Mouse (Mus musculus): ENCODE results near the gene Hmg20b.

Gene Hmg20b

DNA sequence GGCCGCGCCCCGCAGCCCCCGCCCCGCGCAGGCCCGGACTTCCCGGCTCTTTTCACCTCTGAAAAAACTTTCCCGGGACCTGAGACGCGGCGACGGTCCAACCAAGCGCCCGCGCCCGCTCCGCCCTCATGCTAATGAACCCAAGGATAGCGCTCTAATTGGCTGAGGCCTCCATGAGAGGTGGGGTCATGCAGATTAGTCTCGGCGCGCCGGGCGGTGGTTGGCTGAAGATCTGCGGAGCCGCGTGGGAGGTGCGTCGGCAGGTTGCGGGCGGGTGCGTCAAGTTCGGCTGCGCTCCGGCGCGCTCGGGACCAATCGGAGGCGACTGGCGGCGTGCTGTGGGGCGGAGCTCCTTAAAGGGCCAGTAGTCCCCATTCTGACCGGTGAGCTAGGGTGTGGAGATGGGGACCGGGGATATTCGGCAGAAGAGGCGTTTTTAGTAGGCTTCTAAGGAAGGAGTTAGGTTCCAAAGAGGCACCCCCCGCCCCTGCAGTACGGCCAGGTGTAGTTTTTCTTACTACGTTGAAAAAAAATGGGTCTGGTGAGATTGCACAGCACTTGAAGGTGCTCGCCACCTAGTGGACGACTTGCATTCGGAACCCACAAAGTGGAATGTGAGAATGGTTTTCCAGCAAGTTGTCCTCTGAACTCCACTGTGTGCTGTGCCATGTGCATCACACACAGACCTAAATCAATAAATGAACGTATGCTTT is at the start of gene Hmg20b:
Gene Hmg20b (minus strand): TSS at position 130 of the 713 bp plus-strand sequence.
- peak; percentile 99 to 100 for DNase-seq

DNA sequence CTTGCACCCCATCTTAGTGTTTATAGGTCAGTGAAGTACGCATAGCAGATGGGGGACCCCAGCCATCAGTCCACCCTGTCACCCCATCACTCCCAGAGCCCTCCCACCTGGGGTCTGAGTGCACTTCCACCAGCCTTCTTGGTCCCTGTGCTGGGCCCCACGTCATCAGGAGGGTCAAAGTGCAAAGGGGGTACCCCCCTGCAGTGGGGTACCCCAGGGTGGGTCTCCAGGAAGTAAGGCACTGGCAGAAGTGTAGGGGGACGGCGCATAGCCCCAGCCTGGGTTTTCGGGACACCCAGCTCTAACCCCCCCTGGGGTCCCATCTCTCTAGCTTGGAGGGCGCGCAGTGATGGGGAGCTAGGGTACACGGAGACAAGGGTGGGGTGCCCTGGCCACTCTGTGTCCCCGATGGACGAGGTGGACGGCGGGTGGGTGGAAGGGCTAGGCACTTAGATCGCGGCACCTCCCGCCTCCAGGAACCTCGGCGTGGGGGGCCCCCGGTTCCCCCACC is 49.6 kb upstream of the Hmg20b start:
- no peak for DNase-seq

DNA sequence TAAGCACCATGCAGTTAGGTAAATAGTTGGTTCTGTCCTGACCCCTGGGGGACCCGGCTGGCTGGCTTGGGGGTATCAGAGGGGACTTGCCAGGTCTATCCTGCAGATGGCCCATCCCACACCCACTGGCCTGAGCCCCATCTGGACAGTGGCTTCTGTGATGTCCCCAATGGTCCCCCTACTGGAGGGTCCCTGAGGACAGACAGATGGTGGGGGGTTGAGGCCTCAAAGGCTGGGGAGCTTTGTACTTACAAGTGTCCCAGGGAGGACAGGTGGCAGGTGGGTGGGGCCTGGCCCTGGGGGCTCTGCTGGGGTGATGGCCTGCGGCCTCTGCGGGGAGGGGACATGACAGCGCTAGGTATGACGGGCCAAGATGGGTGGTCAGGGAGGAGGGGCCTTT is 49.0 kb upstream of the Hmg20b start:
- DNase-seq: no peak

DNA sequence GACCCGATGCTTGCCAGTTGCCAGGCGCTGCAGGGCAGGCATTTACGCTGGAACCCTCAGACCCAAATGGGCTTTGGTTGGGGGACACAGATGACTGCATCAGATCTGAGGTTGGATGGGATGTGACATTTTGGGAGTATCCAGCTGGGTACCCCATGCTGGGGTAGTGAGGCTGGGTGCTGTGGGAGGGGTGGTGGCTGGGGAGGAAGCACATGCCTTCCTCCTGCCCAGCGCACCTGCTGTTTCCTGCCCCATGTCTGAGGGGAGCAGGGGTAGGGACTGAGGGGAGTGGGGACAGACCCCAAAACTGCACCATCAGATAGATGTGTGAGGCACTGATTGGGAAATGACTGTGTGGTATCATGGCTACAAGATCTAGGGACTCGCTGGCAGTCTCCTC is 46.5 kb upstream of the Hmg20b start:
- DNase-seq: peak in 1 of 2 experiments; percentile 51

DNA sequence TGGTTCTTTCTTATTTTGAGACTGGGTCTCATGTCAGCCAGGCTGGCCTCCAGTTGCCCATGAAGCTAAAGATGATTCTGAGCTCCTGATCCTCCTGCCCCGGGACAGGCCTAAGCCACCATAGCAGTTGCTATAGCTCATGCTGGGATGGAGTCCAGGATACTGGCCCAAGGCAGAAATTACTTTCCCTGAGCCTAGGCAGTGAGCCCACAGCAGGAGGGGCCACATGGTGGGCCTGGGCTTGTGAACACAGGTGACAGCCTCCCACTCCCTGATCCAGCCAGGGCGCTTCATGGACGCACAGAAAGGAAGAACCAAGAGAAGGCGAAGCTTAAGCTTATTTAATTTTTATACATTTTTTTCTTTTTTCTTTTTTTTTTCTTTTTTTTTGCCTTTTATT is 45.6 kb upstream of the Hmg20b start:
- DNase-seq: no peak

DNA sequence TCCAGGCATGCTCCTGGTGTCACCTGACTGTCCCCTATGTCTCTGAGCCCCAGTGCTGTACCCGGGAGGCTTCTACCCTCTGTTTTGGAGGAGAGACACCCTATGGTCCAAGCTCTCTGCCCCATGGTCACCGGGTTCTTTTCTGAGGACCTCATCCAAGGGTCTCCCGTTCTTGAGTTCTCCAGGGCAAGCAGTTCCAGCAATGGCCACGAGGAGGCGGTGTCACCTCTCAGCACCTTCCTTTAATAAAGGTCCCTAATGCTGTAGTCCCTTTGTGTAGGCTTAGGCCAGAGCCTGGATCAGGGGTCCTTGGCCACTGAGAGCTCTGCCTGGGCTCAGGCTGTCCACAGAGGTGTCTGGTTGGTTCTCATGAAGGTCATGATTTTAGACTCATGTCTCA is 44.8 kb upstream of the Hmg20b start:
- DNase-seq: peak; percentile 67 to 72

DNA sequence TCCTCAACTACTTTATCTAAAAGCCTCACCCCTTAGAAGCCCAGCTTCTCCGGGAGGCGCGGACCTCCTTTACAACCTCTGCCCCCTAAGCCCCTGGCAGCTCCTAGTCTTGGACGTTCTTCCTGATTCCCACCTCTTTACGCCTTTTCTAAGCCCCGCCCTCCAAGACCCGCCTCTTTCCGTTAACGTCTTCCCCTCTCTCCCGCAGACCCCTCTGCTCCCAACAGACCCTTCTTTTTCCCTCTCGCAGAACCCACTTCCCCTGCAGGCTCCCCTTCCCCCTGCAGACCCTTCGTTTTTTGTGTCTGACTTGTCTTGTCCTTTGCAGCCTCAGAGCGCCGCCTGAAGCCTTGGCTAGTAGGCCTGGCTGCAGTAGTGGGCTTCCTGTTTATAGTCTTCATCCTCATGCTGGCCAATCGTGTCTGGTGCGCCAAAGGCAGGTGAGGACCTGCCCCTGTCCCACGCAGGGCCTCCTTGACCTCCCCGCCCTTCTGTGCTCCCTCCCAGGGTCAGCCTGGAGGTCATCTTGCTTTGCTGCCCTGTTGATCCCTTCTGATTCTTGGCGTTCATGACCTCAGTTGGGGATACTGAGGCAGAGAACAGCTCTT is 43.3 kb upstream of the Hmg20b start:
- peak; percentile 75 to 80 for DNase-seq

DNA sequence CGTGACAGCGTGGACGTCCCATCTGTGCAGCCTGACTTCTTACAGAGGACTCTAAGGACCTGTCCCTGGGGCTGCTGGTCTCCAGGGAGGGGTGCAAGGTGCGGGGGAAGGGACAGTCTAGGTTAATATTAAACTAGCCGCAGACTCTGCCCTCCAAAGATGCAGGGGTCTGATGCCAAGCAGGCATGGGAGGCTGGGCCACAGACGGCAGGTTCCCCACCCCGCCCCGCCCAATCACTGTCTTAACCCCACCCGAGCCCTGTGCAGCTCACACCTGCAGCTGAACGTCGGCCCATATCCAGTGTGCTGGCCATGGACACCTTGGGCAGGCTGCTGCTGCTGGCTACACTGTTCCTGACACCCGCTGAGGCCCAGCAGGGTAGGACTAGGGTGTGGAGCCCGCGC is 42.5 kb upstream of the Hmg20b start, which contains the start of gene Smim24:
Gene Smim24 (plus strand): TSS at position 271 of the 405 bp plus-strand sequence.
- DNase-seq: no peak

DNA sequence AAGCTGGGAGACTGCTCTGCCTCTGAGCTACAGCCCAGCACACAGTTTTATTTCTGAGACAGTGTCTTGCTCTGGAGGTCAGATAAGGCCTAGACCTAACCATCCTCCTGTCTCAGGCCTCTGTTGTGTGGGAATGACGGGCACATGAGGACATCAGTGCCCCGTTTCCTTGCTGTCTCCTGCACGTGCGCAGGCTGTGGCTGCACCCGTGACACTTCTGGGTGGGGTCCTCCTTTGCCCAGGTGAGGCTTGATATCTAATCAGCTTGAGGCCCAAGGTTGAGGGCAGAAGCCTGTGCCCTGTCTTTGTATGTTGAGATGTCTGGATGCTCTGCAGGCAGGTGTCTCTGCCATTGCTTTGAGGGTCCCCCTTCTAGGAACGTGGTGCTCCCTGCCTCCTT is 42.0 kb upstream of the Hmg20b start:
- DNase-seq: no peak

DNA sequence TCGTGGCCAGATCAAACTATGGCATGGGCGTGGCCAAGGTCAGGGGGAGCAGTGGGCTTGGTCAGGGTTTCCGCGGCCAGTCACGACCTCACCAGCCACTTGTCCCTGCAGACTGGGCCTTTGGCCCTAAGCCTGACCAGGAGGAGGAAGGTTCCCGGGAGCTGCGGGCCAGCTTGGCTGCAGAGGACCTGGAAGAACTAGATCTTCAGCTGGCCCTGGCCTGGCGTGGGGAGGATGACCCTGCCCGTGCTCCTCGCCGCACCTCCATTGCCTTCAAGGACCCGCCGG is 40.3 kb upstream of the Hmg20b start:
- DNase-seq: no peak

DNA sequence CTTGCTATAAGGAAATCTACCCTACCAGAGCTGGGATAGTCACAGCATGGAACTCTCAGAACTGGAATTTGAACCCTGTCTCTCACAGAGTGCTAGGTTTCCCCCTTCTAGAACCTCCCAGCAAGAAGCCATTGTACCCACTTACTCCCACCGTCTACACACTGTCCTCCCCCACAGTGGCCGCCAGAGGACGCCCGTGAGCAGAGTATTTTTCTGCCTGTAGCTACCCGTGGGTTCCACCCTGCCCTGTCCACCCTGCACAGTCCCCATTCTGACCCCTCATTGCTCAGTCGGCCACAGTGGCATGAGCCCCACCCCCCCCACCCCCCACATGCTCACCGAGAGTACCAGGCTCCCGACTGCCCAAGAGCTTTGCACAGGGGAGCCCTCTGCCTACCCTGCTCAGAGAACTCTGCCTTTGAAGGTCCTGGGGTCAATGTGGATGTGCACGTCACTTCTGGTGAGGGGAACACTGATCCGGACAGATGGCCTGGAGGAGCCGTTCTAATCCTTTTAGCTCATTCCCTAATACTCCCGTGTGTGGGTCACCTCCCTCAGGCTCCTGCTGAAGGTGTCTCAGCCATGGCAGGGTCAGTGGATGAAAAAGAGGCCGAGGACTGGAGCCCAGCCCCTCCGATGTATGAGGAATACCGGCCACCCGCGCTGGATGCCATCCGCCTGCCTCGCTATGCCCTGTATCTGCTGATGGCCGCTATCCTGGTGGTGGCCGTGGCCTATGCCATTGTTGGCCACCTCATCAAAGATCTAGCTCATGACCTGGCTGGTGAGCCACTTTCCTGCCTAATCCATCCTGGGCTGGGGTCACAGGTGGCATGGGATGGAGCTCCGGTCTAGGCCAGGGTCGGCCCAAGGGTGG is 39.8 kb upstream of the Hmg20b start:
- DNase-seq: peak; percentile 72 to 79

DNA sequence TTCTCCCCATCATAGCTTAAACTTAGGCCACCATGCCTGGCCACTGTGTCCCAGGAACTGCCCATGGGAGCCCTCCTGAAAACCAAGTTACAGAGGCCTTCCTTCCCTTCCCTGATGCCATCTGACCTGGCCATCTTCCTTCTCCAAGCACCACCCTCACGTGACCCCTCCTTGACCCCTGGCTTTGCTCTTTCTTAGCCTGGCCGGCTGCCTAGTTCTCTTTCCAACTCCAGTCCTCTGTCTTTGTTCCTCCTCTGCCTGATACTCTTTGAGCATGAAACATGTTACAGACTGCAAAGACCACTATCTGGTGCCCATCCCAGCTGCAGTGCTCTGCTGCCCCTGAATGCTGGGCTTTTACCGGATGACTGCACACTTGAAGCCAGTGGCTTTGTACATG is 39.1 kb upstream of the Hmg20b start:
- no peak for DNase-seq

DNA sequence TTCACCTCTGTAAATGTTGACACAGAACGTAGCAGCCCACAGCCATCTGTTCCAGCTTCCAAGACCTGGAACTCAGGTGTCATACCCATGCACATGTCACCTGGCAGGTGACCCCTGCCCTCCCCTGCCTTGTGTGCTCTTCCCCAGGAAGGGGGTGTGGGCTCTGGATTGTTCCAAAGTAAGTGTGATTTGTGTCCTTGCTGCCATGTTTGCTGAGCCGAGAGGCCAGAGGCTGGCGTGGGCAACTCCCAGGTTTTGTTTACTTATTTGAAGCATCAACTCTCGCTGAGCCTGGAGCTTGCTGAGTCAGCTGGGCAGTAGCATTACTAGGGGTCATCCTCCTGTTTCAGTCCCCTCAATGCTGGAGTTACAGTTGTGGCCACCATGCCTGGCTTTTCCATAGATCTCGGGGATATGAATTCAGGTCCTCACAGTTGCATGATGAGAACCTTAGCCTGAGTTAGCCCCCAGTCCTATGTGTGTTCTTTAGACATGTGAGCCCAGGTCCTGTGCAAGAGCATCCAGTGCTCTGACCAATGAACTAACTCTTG is 38.3 kb upstream of the Hmg20b start, which contains the start of gene Gm48552:
Gene Gm48552 (plus strand): TSS at position 501 of the 551 bp plus-strand sequence.
- no peak for DNase-seq

DNA sequence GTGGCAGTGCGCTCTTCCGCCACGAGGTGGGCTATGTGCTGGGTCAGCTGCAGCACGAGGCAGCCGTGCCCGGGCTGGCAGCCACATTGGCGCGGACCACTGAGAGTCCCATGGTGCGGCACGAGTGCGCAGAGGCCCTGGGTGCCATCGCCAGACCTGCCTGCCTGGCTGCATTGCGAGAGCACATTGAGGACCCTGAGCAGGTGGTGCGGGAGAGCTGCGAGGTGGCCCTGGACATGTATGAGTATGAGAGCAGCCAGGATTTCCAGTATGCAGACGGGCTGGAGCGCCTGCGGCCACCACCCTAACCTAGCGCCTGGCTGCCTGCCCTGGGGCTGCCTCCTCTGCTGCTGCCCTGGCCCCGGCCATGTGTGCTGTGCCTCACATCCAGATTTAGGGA is 37.4 kb upstream of the Hmg20b start:
- no peak for DNase-seq

DNA sequence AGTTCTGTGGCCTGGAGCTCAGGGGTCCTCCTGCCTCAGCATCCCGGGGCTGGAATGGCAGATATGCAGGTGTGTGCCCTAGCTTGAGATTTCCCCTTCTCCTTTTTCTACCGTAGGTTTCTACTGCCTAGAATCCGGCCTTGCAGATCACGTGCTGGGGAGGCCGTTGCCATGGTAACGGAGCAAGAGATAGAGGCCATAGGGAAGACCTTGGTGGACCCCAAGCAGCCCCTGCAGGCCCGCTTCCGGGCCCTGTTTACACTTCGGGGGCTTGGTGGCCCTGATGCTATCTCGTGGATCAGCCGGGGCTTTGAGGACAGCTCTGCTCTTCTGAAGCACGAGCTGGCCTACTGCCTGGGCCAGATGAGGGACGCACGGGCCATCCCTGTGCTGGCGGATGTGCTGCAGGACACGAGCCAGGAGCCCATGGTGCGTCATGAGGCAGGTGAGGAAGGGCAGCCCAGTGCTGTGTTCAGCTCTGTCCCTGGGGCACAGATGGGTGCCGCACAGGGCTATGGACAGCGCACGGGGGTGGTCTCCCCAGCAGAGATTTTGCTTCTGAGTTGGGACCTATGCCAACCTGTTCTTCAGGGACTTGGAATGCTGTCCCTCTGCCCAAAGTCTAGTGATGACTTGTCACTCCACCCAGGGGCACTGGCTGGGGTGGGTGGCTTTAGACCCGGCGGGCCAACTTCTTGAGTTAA is 35.5 kb upstream of the Hmg20b start:
- no peak for DNase-seq

DNA sequence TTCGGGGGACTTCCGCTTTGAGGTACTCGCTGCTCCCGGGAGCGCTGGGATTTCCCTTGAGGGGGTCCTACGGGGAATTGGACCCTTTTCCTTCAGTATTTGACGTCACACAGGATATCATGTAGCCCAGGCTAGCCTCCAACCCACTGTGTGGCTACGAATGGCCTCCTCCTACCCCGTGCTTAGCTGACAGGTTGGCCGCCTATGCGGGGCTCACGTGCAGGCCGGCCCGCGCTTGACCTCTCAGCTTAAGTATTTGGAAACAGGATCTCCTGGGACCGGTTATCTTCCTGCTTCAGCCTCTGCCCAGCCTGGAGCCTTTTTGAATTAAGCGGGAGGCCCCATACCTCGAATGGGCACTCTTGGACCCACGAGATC is 34.3 kb upstream of the Hmg20b start:
- DNase-seq: no peak

DNA sequence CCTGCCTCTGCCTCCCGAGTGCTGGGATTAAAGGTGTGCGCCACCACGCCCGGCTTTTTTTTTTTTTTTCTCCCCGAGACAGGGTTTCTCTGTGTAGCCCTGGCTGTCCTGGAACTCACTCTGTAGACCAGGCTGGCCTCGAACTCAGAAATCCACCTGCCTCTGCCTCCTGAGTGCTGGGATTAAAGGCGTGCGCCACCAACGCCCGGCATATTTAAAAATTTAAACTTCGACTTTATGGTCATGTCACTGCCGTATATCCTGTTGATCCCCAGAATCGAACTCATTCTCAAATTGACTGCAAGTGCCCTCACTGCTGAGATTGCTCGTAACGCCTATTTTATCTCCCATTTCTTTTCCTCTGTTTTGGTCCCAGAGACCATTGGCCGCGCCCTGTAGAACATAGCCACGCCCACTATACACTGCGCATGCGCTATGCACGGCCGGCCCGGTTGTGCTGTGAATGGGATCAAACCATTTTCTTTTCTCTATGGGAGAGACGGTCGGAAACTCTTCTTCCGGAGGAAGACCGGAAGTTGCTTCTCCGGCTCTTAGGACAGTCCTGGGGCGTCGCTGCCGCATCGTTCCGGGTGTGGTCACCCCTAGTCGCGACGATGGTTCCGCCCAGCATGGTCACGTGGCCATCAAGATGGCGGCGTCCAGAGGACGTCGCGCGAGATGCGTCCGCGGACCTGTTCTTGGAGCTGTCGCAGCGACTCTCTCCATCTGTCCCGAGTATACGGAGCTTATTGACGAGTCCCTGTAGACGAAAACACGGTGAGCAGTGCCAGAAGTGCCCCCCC is 33.7 kb upstream of the Hmg20b start, which contains the start of the genes Dohh and Gm48551:
Gene Dohh (plus strand): TSS at position 627 of the 803 bp plus-strand sequence.
Gene Gm48551 (plus strand): TSS at position 665 of the 803 bp plus-strand sequence.
- DNase-seq: peak; percentile 95 to 97

DNA sequence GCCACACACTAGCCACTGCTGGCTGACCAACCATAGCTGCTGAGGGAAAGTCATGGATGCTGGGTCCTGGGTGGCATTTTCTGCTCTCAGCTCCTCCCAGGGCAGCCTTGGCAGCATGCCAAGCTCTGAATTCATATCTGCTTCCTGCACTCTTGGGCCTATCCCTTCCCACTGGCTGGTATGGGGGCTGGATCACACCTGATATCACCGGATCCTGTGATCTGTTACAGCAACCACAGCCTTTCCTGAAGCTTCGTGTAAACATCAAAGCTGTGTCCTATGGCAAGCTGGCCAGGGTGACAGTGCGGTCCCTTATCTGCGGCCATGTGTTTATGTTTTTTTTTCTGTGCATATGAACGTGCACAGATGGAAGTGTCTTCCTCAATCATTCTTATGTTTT is 31.8 kb upstream of the Hmg20b start:
- DNase-seq: no peak

DNA sequence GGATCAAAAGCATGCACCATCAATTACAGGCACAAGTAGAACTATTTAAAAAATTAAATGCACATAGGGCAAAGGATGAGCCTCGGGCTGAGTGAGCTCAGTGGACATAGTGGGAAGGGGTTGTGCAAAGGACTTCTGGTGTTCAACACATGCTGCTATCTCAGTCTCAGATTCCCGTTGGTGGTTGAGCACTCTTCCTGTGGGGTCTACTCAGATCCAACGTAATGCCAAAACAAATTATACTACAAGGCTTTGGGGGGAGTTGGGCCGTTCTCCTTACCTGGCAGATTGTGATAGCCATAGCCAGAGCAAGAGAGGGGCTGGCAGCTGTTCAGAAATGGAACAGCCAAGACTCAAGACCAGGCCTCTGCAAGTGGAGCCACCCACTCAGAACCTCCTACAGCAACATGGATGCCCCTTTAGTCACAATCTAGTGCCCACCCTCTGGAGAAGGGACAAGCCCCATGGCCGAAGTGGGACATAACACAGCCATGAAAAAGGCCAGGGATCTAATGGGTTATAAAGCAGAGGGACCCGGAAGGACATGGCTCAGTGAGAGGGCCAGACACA is 29.6 kb upstream of the Hmg20b start:
- DNase-seq: no peak

DNA sequence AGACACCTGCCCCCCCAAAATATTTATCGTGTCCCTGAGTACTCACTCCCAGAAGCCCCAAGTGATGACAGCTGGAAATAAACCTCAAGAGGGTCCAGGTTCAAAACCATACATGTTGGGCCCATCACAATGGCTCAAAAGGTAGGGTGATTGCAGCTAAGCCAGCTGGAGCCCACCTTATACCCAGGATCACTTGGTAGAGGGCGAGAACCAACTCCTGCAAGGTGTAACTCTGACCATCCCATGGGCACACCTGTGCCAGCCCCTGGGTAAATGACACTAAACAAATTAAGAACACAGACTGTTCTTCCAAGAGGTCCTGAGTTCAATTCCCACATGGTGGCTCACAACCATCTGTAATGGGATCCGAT is 28.9 kb upstream of the Hmg20b start:
- no peak for DNase-seq

DNA sequence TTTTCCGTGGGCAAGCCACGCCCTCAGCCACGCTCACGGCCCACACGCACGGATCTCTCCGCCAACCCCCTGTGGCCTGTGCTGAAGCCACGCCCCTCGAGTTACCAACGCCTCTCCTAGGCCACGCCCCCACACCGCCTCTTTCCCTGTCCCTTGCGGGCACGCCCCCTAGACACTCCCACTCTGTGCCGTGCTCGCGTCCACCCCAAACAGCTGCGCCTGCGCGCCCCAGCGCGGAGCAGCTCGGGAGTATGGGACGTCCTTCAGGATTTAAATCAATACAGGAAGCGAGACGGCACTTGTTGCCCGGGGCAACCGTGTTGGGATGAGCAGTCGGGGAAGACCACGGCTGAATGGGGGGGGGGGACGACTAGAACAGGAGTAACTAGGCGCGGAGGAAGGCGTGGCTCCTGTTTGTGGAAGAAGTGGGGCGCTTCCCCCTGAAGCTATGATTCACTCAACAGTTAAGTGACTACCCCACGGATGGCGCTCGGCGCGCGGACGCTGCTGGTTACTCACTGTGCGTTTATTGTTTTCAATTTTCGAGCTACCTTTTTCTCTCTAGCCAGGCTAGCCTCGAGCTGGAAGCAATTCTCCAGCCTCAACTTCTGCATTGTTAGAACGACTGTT is 28.4 kb upstream of the Hmg20b start:
- DNase-seq: peak; percentile 100

All from thymus, postnatal 36 days (tissue).